23 mouse cellular contexts compared by ENCODE assay signal in genomic region chr9:13914847-13915246, GRCm38 (mm10).
"Had no signal": no experiment of that assay in that cellular context is flagged by ENCODE, and none has a peak within 500 bp of the region (broad histone marks: within the 10 kb centered on the region; RNA-seq: fewer than 3 reads in every experiment).

No protein-coding gene starts in this region.

- ATAC-seq: liver, embryonic 12.5 days; midbrain, embryonic 13.5 days had no signal

- H3K4me1 ChIP-seq: liver, embryonic 12.5 days; liver, embryonic 15.5 days had no signal

- DNase-seq: kidney, adult 8-10 months; kidney, postnatal 10 days; kidney, postnatal 36 days; layer of hippocampus, postnatal 36 days; liver; lung, adult 18-20 months; lung, postnatal 14 days; lung, postnatal 4 days; right cerebral cortex, adult 18-20 months; right cerebral cortex, postnatal 14 days; right cerebral cortex, postnatal 4 days; thymus, adult 18-20 months; thymus, postnatal 36 days had no signal

- H3K27ac ChIP-seq: kidney, embryonic 15.5 days; limb, embryonic 10.5 days; limb, embryonic 13.5 days; liver, embryonic 12.5 days; liver, embryonic 15.5 days; lung, embryonic 15.5 days; midbrain, embryonic 13.5 days; neural tube, embryonic 12.5 days; neural tube, embryonic 15.5 days; stomach, postnatal 0 days had no signal

- H3K9me3 ChIP-seq: kidney, embryonic 15.5 days; limb, embryonic 10.5 days; limb, embryonic 13.5 days; liver, embryonic 12.5 days; liver, embryonic 15.5 days; lung, embryonic 15.5 days; midbrain, embryonic 13.5 days; neural tube, embryonic 12.5 days; neural tube, embryonic 15.5 days had no signal

- H3K36me3 ChIP-seq: kidney, embryonic 15.5 days; limb, embryonic 10.5 days; limb, embryonic 13.5 days; liver, embryonic 12.5 days; liver, embryonic 15.5 days; lung, embryonic 15.5 days; midbrain, embryonic 13.5 days; neural tube, embryonic 12.5 days; neural tube, embryonic 15.5 days had no signal

- H3K9ac ChIP-seq: kidney, embryonic 15.5 days; limb, embryonic 13.5 days; liver, embryonic 12.5 days; liver, embryonic 15.5 days; lung, embryonic 15.5 days; midbrain, embryonic 13.5 days; neural tube, embryonic 12.5 days; neural tube, embryonic 15.5 days had no signal

- H3K4me3 ChIP-seq: kidney, embryonic 15.5 days; limb, embryonic 10.5 days; limb, embryonic 13.5 days; liver, embryonic 12.5 days; liver, embryonic 15.5 days; lung, embryonic 15.5 days; midbrain, embryonic 13.5 days; neural tube, embryonic 12.5 days; neural tube, embryonic 15.5 days had no signal

- H3K4me2 ChIP-seq: kidney, embryonic 15.5 days; limb, embryonic 13.5 days; liver, embryonic 12.5 days; liver, embryonic 15.5 days; lung, embryonic 15.5 days; midbrain, embryonic 13.5 days; neural tube, embryonic 12.5 days; neural tube, embryonic 15.5 days had no signal

- H3K27me3 ChIP-seq: kidney, embryonic 15.5 days; limb, embryonic 13.5 days; liver, embryonic 12.5 days; liver, embryonic 15.5 days; lung, embryonic 15.5 days; midbrain, embryonic 13.5 days; neural tube, embryonic 12.5 days; neural tube, embryonic 15.5 days had no signal
